Mouse (Mus musculus) liver, embryonic 14.5 days (tissue): ENCODE data around the gene P3h3.

Source experiments
- CTCF ChIP-seq: IDR thresholded peaks from 2 replicates; pipeline ENCODE4 v1.5.1; 2016; ENCODE audit warnings: antibody characterized with exemption, low read depth, control low read depth
- EP300 ChIP-seq: IDR thresholded peaks from 2 replicates; pipeline ENCODE4 v1.6.1; 2016; ENCODE audit warnings: antibody characterized with exemption, low read depth

GRCm38 (mm10) chr6:124796200-124796599 lies 61.4 kb downstream of the P3h3 start:
- no peak for TF ChIP-seq EP300
- TF ChIP-seq CTCF, result no peak
